Mouse (Mus musculus): ENCODE data around the gene Mthfsl. TPM values are rescaled to one million over a fixed set of nuclear protein-coding genes. Genes with fewer than 3 reads are reported as not detected.
A peak's percentile ranks its signal among the peaks of the same experiment; 100 is the strongest.
"Not testable (repeated sequence)": the region's sequence is repeated elsewhere in the genome, so short reads cannot be mapped to it uniquely, and the experiment has no call there.

The Mthfsl gene
- total RNA-seq (2021) = 10 to 100 TPM; 25.5 to 29.2 TPM

- intact Hi-C loops (cut with DNase I) = loop anchor here (10.0 kb wide), 1 partner anchor 165 kb away; no protein-coding TSS in a partner anchor
- DNase-seq (ENCODE audit: low spot score in 2 of 2) = peak; percentile 66 to 68
Observed at GRCm38 (mm10) chr9:88719989-88720537, at the start of gene Mthfsl. TSS of gene Mthfsl (minus strand) at chr9:88720296.

- intact Hi-C loops (cut with DNase I) = not testable (repeated sequence)
Observed at GRCm38 (mm10) chr9:88769470-88769869, 49.4 kb upstream of the Mthfsl start.

GRCm38 (mm10) chr9:88746687-88747086 is 26.6 kb upstream of the Mthfsl start:
- intact Hi-C loops (cut with DNase I) = not testable (repeated sequence)
- DNase-seq (ENCODE audit: low spot score in 2 of 2) = peak in 1 of 2 experiments; percentile 21

More at GRCm38 (mm10) chr9:88769470-88769869, 49.4 kb upstream of the Mthfsl start:
- DNase-seq (ENCODE audit: low spot score in 2 of 2) = not testable (repeated sequence)

- intact Hi-C loops (cut with DNase I); DNase-seq (ENCODE audit: low spot score in 2 of 2): not testable (repeated sequence)
Observed at GRCm38 (mm10) chr9:88746046-88746445, 25.9 kb upstream of the Mthfsl start.

GRCm38 (mm10) chr9:88735289-88735688 is 15.2 kb upstream of the Mthfsl start:
- DNase-seq (ENCODE audit: low spot score in 2 of 2); intact Hi-C loops (cut with DNase I): not testable (repeated sequence)

GRCm38 (mm10) chr9:88733182-88733581 is 13.1 kb upstream of the Mthfsl start:
- DNase-seq (ENCODE audit: low spot score in 2 of 2); intact Hi-C loops (cut with DNase I): not testable (repeated sequence)

GRCm38 (mm10) chr9:88732334-88732733 is 12.2 kb upstream of the Mthfsl start:
- DNase-seq (ENCODE audit: low spot score in 2 of 2); intact Hi-C loops (cut with DNase I): not testable (repeated sequence)

GRCm38 (mm10) chr9:88731728-88732127 is 11.6 kb upstream of the Mthfsl start, which contains the start of gene Bcl2a1d:
TSS of gene Bcl2a1d (minus strand) at chr9:88731914.
- DNase-seq (ENCODE audit: low spot score in 2 of 2); intact Hi-C loops (cut with DNase I): not testable (repeated sequence)

GRCm38 (mm10) chr9:88728311-88728710 is 8.2 kb upstream of the Mthfsl start:
- DNase-seq (ENCODE audit: low spot score in 2 of 2); intact Hi-C loops (cut with DNase I): not testable (repeated sequence)

GRCm38 (mm10) chr9:88721628-88722027 is 1.5 kb upstream of the Mthfsl start:
- intact Hi-C loops (cut with DNase I) = not testable (repeated sequence)

GRCm38 (mm10) chr9:88719073-88719921 is 799 bp downstream of the Mthfsl start:
- intact Hi-C loops (cut with DNase I) = loop anchor here (10.0 kb wide), 1 partner anchor 164 kb away; no protein-coding TSS in a partner anchor

More at GRCm38 (mm10) chr9:88721628-88722027, 1.5 kb upstream of the Mthfsl start:
- not testable (repeated sequence) for DNase-seq (ENCODE audit: low spot score in 2 of 2)

GRCm38 (mm10) chr9:88718593-88718992 is 1.5 kb downstream of the Mthfsl start:
- peak in 1 of 2 experiments; percentile 39 for DNase-seq (ENCODE audit: low spot score in 2 of 2)
- intact Hi-C loops (cut with DNase I) = loop anchor here (10.0 kb wide), 1 partner anchor 164 kb away; no protein-coding TSS in a partner anchor

More at GRCm38 (mm10) chr9:88719073-88719921, 799 bp downstream of the Mthfsl start:
- DNase-seq (ENCODE audit: low spot score in 2 of 2) = peak; percentile 36 to 56

GRCm38 (mm10) chr9:88718140-88718539 is 2.0 kb downstream of the Mthfsl start:
- peak in 1 of 2 experiments; percentile 58 for DNase-seq (ENCODE audit: low spot score in 2 of 2)

GRCm38 (mm10) chr9:88714515-88714914 is 5.6 kb downstream of the Mthfsl start:
- intact Hi-C loops (cut with DNase I) = loop anchor here (1.0 to 10.0 kb wide), 2 partner anchors 160 to 501 kb away; no protein-coding TSS in a partner anchor
- not testable (repeated sequence) for DNase-seq (ENCODE audit: low spot score in 2 of 2)

More at GRCm38 (mm10) chr9:88718140-88718539, 2.0 kb downstream of the Mthfsl start:
- intact Hi-C loops (cut with DNase I) = loop anchor here (10.0 kb wide), 1 partner anchor 163 kb away; no protein-coding TSS in a partner anchor

- DNase-seq (ENCODE audit: low spot score in 2 of 2) = not testable (repeated sequence)
- intact Hi-C loops (cut with DNase I) = loop anchor here (10.0 kb wide), 1 partner anchor 157 kb away; no protein-coding TSS in a partner anchor
Observed at GRCm38 (mm10) chr9:88712164-88712749, 7.8 kb downstream of the Mthfsl start.

- intact Hi-C loops (cut with DNase I) = loop anchor here (10.0 kb wide), 1 partner anchor 156 kb away; no protein-coding TSS in a partner anchor
- not testable (repeated sequence) for DNase-seq (ENCODE audit: low spot score in 2 of 2)
Observed at GRCm38 (mm10) chr9:88710910-88711438, 9.1 kb downstream of the Mthfsl start.

GRCm38 (mm10) chr9:88710439-88710838 is 9.7 kb downstream of the Mthfsl start:
- intact Hi-C loops (cut with DNase I) = loop anchor here (10.0 kb wide), 1 partner anchor 156 kb away; no protein-coding TSS in a partner anchor

GRCm38 (mm10) chr9:88709794-88710193 is 10.3 kb downstream of the Mthfsl start:
- intact Hi-C loops (cut with DNase I) = loop anchor here (10.0 kb wide), 1 partner anchor 155 kb away; no protein-coding TSS in a partner anchor
- DNase-seq (ENCODE audit: low spot score in 2 of 2) = not testable (repeated sequence)

More at GRCm38 (mm10) chr9:88710439-88710838, 9.7 kb downstream of the Mthfsl start:
- not testable (repeated sequence) for DNase-seq (ENCODE audit: low spot score in 2 of 2)

GRCm38 (mm10) chr9:88709304-88709703 is 10.8 kb downstream of the Mthfsl start:
- intact Hi-C loops (cut with DNase I) = no loop called here
- no peak for DNase-seq (ENCODE audit: low spot score in 2 of 2)

All from left cerebral cortex, postnatal 25 days (tissue).